Mouse (Mus musculus): ENCODE data around the gene Ube2q1. TPM values are rescaled to one million over a fixed set of nuclear protein-coding genes. Genes with fewer than 3 reads are reported as not detected.
"Not testable (repeated sequence)": the region's sequence is repeated elsewhere in the genome, so short reads cannot be mapped to it uniquely, and the experiment has no call there.

Gene Ube2q1
- total RNA-seq, 2 experiments from 2014 or later: 87.1 to 89.9 TPM

DNA sequence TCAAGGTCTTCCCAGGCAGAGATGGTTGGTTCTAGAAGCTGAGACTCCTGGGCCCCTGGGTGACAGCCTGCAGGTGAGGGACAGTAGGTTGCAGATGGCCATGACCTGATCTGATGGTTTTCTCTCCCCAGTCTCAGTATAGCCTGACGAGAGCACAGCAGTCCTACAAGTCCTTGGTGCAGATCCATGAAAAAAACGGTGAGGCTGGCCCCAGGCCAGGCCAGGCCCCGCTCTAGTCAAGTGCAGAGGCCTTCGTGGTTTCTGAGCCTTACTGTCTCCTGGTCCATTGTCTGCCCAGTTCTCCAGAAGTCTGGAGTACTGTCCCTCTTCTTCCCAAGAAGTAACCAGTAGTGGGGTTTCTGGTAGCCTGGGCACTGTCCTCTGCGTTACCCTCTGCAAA, 8.2 kb downstream of the Ube2q1 start:
- intact Hi-C loops (cut with DNase I): loop anchor here (10.0 kb wide), 1 partner anchor 293 kb away; the partner anchor contains the start of gene Tpm3
- DNase-seq (ENCODE audit: low spot score in 2 of 2): no peak

- intact Hi-C loops (cut with DNase I): loop anchor here (2.0 to 10.0 kb wide), 2 partner anchors 74 to 290 kb away; partner anchors contain the start of gene Tpm3
- DNase-seq (ENCODE audit: low spot score in 2 of 2): peak; percentile 58 to 65
Measured at GRCm38 (mm10) chr3:89784991-89785753, 11.8 kb downstream of the Ube2q1 start.

- intact Hi-C loops (cut with DNase I): loop anchor here (10.0 kb wide), 1 partner anchor 289 kb away; the partner anchor contains the start of gene Tpm3
- no peak for DNase-seq (ENCODE audit: low spot score in 2 of 2)
Measured at GRCm38 (mm10) chr3:89786275-89786674, 12.9 kb downstream of the Ube2q1 start.

GRCm38 (mm10) chr3:89788680-89789352, 15.4 kb downstream of the Ube2q1 start:
- intact Hi-C loops (cut with DNase I): loop anchor here (10.0 kb wide), 1 partner anchor 286 kb away; the partner anchor contains the start of gene Tpm3

DNA sequence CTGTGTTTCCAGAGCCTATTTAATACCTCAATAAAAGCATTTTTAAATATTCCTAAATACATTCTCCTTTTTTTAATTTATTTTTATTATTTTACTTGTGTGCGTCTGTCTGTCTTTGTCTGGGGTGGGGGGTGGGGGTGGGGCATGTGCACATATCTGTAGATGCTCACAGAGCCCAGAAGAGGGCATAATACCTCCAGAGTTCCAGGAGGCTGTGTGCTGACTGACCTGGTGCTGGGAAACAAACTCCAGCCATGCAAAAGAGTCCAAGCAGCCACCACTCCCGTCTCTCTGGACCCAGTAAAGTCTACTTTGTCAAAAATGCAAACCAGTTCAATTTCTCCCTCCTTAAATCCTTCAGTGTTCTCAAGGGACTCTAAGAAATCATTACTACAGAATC, 21.2 kb downstream of the Ube2q1 start:
- intact Hi-C loops (cut with DNase I): no loop called here
- DNase-seq (ENCODE audit: low spot score in 2 of 2): no peak

More at GRCm38 (mm10) chr3:89788680-89789352, 15.4 kb downstream of the Ube2q1 start:
- peak in 1 of 2 experiments; percentile 45 for DNase-seq (ENCODE audit: low spot score in 2 of 2)

DNA sequence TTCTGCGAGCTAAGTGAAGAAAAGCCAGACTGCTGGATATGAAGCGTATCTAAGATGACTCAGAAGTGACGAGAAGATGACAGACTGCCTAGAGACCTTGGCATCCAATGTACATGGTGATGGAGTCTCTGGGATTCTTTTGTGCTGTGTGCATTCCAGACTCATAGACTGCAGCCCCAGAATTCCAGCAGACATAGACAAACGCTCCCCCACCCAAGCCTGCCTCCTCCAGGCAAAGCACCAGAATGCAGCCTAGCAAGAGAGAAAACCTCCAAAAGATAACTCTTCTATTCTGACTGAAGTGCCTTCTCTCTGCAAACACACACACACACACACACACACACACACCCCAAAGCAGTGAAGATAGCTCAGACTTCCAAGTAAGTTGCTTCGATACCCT, 22.3 kb downstream of the Ube2q1 start:
- peak in 1 of 2 experiments; percentile 47 for DNase-seq (ENCODE audit: low spot score in 2 of 2)
- intact Hi-C loops (cut with DNase I): no loop called here

GRCm38 (mm10) chr3:89796358-89796757, 22.9 kb downstream of the Ube2q1 start:
- DNase-seq (ENCODE audit: low spot score in 2 of 2): peak in 1 of 2 experiments; percentile 24
- intact Hi-C loops (cut with DNase I): no loop called here

DNA sequence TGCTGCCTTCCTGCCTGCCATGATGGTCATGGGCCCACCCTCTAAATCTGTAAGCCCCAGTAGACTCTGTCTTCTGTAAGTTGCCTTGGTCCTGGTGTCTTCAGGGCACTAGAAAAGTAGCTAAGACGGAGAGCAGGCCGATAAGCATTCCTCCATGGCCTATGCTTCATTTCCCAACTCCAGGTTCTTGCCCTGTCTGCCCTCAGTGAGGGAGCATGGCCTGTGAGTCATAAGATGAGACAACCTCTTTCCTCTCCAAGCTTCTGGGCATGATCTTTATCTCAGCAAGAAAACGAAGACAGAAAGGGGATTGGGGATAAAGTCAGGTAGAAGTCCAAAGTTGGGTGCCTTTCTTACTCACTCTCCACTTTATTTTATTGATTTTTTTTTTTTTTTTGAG, 25.1 kb downstream of the Ube2q1 start:
- intact Hi-C loops (cut with DNase I): no loop called here
- DNase-seq (ENCODE audit: low spot score in 2 of 2): no peak

- no peak for DNase-seq (ENCODE audit: low spot score in 2 of 2)
- intact Hi-C loops (cut with DNase I): no loop called here
Measured at GRCm38 (mm10) chr3:89799476-89799875, 26.1 kb downstream of the Ube2q1 start.

- intact Hi-C loops (cut with DNase I); DNase-seq (ENCODE audit: low spot score in 2 of 2): not testable (repeated sequence)
Measured at GRCm38 (mm10) chr3:89800078-89800477, 26.7 kb downstream of the Ube2q1 start.

DNA sequence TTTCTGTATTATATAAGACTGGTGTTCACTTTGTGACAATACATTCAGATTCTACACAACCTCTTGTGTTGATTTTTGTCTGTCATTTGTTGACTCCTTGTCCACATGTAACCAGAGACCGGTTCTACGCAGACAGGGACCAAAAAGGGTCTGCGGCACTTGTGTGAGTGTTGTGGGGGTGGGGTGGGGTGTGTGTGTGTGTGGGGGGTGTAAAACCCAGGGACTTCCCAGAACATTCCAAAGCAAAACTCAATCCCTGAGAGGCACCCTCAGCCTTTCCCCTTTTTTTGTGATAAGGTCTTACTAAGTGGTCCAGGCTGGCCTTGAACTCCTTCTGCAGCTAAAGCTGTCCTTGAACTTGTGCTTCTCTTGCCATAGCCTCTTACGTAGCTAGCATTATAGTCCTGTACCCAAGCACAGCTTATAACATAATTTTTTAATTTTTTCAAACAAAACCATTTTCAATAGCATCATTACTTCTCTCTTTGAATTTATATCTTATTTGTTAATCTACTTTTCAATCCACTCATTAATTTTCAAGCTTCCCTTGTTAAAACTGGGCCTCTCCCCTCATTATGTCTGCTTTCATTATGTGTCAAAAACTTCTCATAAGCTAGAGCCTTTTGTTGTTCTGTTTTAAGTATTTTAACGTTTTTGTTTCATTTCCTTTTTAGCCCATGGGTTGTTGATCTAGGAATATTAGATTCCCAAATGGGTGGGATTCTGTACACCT, 27.5 kb downstream of the Ube2q1 start:
- no peak for DNase-seq (ENCODE audit: low spot score in 2 of 2)
- intact Hi-C loops (cut with DNase I): no loop called here

- no peak for DNase-seq (ENCODE audit: low spot score in 2 of 2)
- intact Hi-C loops (cut with DNase I): no loop called here
Measured at GRCm38 (mm10) chr3:89801507-89801847, 28.1 kb downstream of the Ube2q1 start.

DNA sequence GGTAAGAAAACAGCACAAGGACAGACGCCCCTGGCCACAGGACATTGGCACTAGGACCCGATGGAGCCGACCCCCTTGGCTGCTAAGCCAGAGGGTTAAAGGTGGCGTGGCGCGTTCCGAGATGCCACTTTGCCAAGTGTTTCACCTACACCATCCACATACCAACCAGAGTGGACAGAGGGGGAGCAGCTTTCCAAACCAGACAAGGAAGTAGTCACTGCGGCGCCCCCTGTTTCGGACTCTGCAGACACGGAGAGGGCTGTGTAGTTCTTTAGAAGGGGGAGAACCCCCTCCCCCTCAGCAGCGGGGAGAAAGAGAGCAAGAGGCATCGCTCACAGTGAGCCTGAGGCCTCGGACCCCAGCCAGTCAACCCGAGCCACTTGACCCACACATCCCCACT, 29.5 kb downstream of the Ube2q1 start:
- intact Hi-C loops (cut with DNase I): no loop called here
- DNase-seq (ENCODE audit: low spot score in 2 of 2): no peak

DNA sequence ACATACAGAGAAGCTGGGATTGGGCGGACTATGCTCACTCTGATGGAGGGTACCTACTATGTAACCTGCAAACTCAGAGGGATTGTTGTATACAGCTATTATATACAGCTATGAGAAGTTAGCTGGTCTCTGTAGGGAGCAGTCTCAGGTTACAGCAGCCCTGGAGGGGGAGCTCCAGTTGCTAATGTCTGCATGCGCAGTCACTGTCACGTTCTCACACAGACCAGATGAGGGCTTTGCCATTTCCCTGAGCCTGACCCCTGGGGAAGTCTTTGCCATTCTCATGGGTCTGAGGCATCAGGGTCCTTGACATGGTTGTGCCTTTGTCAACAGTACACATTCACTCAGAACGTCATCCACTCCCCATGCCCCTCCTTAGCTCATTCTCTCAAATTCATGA, 31.8 kb downstream of the Ube2q1 start:
- no peak for DNase-seq (ENCODE audit: low spot score in 2 of 2)
- intact Hi-C loops (cut with DNase I): no loop called here

DNA sequence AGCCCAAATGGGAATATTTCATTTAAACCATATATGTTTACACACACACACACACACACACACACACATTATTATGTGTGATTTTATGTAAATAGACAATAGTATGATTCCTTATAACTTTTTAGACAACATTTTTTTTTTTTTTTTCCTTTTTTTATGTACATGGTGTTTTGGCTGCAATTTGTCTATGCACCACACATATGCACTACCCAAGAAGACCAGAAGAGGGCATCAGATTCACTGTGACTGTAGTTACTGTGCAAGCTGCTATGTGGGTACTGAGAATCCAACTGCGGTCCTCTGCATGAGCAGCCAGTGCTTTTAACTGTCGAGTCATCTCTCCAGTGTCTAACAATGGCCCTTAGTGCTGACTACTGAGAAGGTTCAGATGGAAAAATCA, 33.3 kb downstream of the Ube2q1 start:
- no peak for DNase-seq (ENCODE audit: low spot score in 2 of 2)
- intact Hi-C loops (cut with DNase I): no loop called here

DNA sequence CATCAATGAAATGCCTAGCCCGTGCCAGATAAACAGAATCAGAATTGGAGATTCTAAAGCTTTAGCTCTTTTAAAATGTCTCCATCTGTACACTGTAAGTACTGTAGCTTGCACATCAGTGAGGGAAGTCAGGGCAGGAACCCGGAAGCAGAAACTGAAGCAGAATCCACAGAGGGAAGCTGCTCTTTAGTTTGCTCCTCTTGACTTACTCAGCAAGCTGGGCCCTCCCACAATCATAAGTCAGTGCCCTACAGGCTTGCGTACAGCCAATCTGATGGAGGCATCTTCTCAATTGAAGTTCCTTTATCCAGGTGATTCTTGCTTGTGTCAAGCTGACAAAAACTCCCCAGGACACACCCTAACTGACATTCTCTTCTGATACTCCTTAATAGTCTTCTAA, 33.8 kb downstream of the Ube2q1 start:
- intact Hi-C loops (cut with DNase I): no loop called here
- no peak for DNase-seq (ENCODE audit: low spot score in 2 of 2)

- intact Hi-C loops (cut with DNase I): no loop called here
- no peak for DNase-seq (ENCODE audit: low spot score in 2 of 2)
Measured at GRCm38 (mm10) chr3:89807881-89808280, 34.5 kb downstream of the Ube2q1 start.

GRCm38 (mm10) chr3:89808638-89809037, 35.2 kb downstream of the Ube2q1 start:
- intact Hi-C loops (cut with DNase I): no loop called here
- DNase-seq (ENCODE audit: low spot score in 2 of 2): no peak

DNA sequence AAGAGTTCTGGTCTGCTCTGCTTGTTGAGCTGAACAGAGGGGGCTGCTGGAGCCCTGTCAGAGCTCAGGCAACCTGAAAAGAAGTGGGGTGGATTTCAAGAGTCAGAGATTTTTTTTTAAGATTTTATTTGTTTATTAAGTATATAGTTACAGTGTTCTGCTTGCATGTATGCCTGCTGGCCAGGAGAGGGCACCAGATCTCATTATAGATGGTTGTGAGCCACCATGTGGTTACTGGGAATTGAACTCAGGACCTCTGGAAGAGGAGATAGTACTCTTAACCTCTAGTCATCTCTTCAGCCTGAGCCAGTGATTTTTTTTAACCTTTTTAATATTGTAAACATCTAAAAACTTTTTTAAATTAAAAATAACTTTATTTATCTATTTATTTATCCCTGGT, 37.4 kb downstream of the Ube2q1 start:
- DNase-seq (ENCODE audit: low spot score in 2 of 2): no peak
- intact Hi-C loops (cut with DNase I): no loop called here

DNA sequence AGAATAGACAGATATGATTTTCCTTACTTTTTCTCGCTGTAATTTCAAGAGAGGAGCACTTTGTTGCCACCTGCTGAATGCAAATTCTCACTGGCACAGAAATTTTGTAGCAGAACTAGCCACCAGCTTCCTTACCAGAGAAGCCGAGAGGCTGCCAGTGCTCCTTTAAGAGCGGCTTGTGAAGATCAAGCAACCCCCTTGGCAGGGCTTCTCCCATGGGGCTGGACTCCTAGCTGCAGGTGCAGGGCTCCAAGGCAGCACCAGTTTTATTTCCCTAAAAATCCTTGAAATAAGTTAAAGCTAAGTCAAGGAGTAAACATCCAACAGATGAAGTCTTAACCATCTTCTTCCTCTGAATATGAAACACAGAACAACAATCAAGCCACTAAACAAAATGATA, 38.8 kb downstream of the Ube2q1 start:
- intact Hi-C loops (cut with DNase I): no loop called here
- DNase-seq (ENCODE audit: low spot score in 2 of 2): no peak
